Mouse (Mus musculus) liver, embryonic 11.5 days (tissue): ENCODE measurements around the gene Gpr153. TPM values are rescaled to one million over a fixed set of nuclear protein-coding genes. Genes with fewer than 3 reads are reported as not detected.

ENCODE experiments used
- ATAC-seq: fragments of 200-750 bp; cut with Nextera tagmentation; replicated peaks from 2 replicates; pipeline ENCODE4 v1.8.0; 2017; ENCODE audit warnings: moderate number of reproducible peaks, mild to moderate bottlenecking, moderate TSS enrichment, moderate library complexity; ENCODE audit not compliant: low FRiP score
- DNase-seq: peaks from one replicate; pipeline ENCODE4 v3.0.0-alpha.2; 2017; ENCODE audit warnings: low spot score
- H3K27ac ChIP-seq: fragments of 300-500 bp; sonication (generic); 2 replicates; pipeline ENCODE4 v1.5.1; 2014; ENCODE audit warnings: mild to moderate bottlenecking, low read depth, low read length, control low read depth
- H3K27me3 ChIP-seq: fragments of 300-500 bp; sonication (generic); replicated peaks from 2 replicates; pipeline ENCODE4 v1.6.1; 2014; ENCODE audit warnings: low read length, mixed read lengths; ENCODE audit not compliant: control insufficient read depth, insufficient read depth
- H3K36me3 ChIP-seq: fragments of 300-500 bp; sonication (generic); 2 replicates; pipeline ENCODE4 v1.6.1; 2014; ENCODE audit warnings: mild to moderate bottlenecking, low read length, moderate library complexity, mixed read lengths; ENCODE audit not compliant: control insufficient read depth, insufficient read depth
- H3K4me1 ChIP-seq: fragments of 300-500 bp; sonication (generic); replicated peaks from 2 replicates; pipeline ENCODE4 v1.6.1; 2014; ENCODE audit warnings: low read length, mixed read lengths; ENCODE audit not compliant: control insufficient read depth, insufficient read depth
- H3K4me2 ChIP-seq: fragments of 300-500 bp; sonication (generic); 2 replicates; pipeline ENCODE4 v1.6.1; 2014; ENCODE audit warnings: mild to moderate bottlenecking, control low read depth, moderate library complexity
- H3K4me3 ChIP-seq: fragments of 300-500 bp; sonication (generic); 2 replicates; pipeline ENCODE4 v1.5.1; 2014; ENCODE audit warnings: low read depth, low read length, control low read depth
- H3K9ac ChIP-seq: fragments of 300-500 bp; sonication (generic); 2 replicates; pipeline ENCODE4 v1.6.1; 2014; ENCODE audit warnings: low read depth, low read length, control low read depth
- H3K9me3 ChIP-seq: fragments of 300-500 bp; sonication (generic); 2 replicates; pipeline ENCODE4 v1.6.1; 2016; ENCODE audit warnings: low read length, inconsistent platforms, mixed read lengths; ENCODE audit not compliant: control insufficient read depth
- WGBS: fragments of 180-500 bp; shearing (Covaris S2); extraction: QIAGEN DNeasy Blood & Tissue Kit; methylation state at CpG from one replicate; pipeline ENCODE4 v1.1.7; 2014; 5-methylcytosine and 5-hydroxymethylcytosine counted together
- polyA plus RNA-seq: library from polyadenylated mRNA; unstranded; fragments of >200 nt; fragmentation: Nextera tagmentation; extraction: Ambion mirVana; gene quantifications from 2 replicates; pipeline ENCODE4 v1.2.1, GENCODE M21; 2014

Gpr153 gene
- polyA plus RNA-seq, 1 experiment from 2014 or later, result 2.2 TPM

DNA sequence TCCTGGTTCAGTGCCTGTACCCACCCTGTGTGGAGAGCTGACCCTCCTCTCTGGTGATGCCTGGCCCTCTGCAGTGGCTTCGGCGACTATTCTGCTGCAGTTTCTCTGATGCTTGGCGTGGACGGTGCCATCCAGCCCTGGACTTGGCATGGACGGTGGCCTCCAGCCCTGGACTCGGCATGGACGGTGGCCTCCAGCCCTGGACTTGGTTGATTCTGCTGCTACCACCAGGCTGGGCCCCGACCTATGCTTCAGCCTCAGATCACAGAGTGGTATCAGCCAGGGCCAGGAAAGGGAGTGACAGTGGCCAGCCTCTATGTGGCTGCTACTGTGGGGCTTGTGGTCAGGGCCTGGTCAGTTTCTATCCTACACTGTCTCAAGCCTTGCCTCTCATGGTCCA is 30.1 kb upstream of the Gpr153 start:
- H3K4me1 ChIP-seq, result no peaks in the 10 kb centered on the region

DNA sequence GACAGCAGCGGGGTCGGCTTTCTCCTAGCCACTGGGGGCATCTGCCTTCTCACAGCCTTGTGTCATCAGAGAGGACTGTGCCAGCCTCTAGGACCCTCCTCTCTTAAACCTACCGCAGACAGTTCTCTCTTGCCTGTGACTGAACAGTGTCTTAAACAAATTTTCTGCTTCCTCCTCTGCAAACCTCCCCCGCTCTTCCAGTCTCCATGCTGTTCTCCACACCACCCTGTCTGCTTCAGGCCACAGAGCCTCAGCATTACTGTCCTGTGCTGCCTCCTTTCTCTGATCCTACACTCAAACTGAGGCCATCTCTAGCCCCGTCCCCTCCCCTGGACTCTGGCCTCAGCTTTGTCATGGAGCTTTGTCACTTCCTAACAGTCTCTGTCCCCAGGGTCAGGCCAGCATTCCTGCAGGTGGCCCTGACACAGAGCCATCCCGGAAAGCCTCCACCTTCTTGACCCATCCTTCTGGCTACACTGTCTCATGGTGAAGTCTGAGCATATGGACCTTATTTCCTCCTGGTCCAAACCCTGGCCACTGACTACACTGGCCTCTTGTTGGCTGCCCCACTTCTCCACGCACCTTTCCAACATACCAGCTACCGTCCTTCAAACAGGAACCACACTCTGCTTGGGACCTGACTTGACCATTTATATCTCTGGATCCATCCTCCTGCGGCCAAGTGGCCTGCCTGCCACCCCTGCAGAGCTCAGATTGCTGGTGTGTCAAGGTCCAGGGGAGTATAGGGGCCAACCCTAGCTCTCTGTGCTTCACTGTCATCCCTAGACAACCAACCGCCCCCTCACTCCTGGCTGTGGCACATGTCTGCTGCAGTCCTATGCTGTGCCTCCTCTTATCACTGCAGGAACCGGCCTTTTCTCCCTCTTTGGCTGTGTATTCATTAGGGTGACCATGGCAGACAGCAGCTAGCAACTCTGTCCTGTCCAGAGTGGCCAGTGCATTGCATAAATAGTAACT is 29.2 kb upstream of the Gpr153 start:
- Histone ChIP-seq H3K4me3 (no peak overlapping the region), H3K36me3 (no peaks in the 10 kb centered on the region), H3K9ac (no peak overlapping the region), H3K27ac (no peak overlapping the region), H3K9me3 (no peaks in the 10 kb centered on the region), H3K4me1 (no peaks in the 10 kb centered on the region), H3K4me2 (no peak overlapping the region), H3K27me3 (no peaks in the 10 kb centered on the region)
- ATAC-seq, result no peak
- whole genome bisulfite sequencing, result 68% methylated on average over 11 of the region's 11 CpGs
- no peak for DNase-seq

More for the DNA sequence above, 30.1 kb upstream of the Gpr153 start:
- H3K36me3 ChIP-seq, result no peaks in the 10 kb centered on the region
- no peak overlapping the region for H3K4me2 ChIP-seq
- H3K27me3 ChIP-seq, result no peaks in the 10 kb centered on the region
- no peaks in the 10 kb centered on the region for H3K9me3 ChIP-seq
- no peak overlapping the region for H3K4me3 ChIP-seq
- WGBS, result 78% methylated on average over 8 of the region's 8 CpGs
- DNase-seq (no peak), ATAC-seq (no peak)
- H3K9ac ChIP-seq, result no peak overlapping the region
- H3K27ac ChIP-seq, result no peak overlapping the region

DNA sequence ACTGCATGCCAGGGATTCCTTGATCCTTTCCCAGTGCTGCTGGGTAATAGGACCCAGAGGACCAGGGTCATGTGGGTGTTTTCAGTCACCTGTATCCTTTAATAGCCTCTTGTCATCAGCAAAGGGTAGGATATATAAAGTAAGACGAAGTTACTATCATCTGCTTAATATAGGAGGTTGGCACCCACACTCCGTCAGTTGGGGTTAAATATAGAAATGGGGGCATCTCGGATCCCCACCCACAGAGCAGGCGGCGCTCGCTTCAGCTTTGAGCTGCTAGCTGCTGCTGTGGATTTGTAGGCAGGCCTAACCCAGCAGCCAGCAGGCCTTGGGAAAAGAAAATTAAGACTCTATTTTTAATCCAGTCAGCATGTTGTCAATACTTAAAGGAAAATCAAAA is 28.0 kb upstream of the Gpr153 start:
- no peak for ATAC-seq
- H3K27me3 ChIP-seq, result no peaks in the 10 kb centered on the region
- no peak overlapping the region for H3K4me3 ChIP-seq
- H3K4me1 ChIP-seq, result no peaks in the 10 kb centered on the region
- no peaks in the 10 kb centered on the region for H3K9me3 ChIP-seq
- WGBS, result 83% methylated on average over 6 of the region's 6 CpGs
- no peaks in the 10 kb centered on the region for H3K36me3 ChIP-seq
- no peak overlapping the region for H3K9ac ChIP-seq
- no peak overlapping the region for H3K27ac ChIP-seq
- H3K4me2 ChIP-seq, result no peak overlapping the region
- DNase-seq, result no peak

DNA sequence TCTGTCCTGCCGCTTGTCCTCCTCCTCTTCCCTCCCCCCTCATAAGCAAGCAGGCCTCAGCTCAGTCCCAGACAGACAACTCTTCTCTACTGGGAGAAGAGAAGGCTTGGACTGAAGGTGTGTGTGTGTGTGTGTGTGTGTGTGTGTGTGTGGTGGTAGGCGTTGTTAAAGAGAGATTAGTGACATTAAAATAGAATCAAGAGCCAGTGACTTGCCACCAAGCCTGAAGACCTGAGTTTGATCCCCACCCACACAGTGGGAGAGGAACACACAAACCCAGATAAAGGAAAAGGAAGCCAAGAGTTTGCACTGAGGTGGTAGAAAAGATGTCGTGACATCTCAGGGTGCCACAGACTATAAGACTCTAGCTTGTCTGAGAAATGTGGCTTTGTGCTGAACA is 26.8 kb upstream of the Gpr153 start:
- Histone ChIP-seq H3K27ac (no peak overlapping the region), H3K9ac (no peak overlapping the region)
- 27% methylated on average over 3 of the region's 3 CpGs for WGBS

DNA sequence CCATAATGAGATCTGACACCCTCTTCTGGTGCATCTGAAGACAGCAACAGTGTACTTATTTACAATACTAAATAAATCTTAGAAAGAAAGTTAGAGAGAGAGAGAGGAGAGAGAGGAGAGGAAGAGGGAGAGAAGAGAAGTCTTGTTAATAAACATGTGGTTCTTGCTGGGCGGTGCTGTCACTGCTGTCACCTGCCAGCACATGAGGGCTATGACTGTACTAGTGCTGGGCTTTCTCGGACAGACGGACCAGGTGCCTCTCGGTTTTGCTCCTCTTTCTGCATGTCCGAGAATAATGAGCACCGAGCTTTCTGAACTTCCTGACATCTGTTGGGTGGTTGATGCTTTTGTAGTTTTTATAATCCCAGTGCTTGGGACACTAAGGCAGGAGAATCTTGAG is 23.4 kb upstream of the Gpr153 start:
- 83% methylated on average over 6 of the region's 6 CpGs for WGBS
- H3K36me3 ChIP-seq, result no peaks in the 10 kb centered on the region
- no peaks in the 10 kb centered on the region for H3K4me1 ChIP-seq
- H3K9ac ChIP-seq, result no peak overlapping the region
- no peak overlapping the region for H3K27ac ChIP-seq
- H3K4me3 ChIP-seq, result no peak overlapping the region
- DNase-seq, result no peak
- H3K9me3 ChIP-seq, result no peaks in the 10 kb centered on the region
- no peak for ATAC-seq
- no peaks in the 10 kb centered on the region for H3K27me3 ChIP-seq
- no peak overlapping the region for H3K4me2 ChIP-seq

More for the DNA sequence above, 26.8 kb upstream of the Gpr153 start:
- ATAC-seq, result no peak
- DNase-seq, result no peak
- Histone ChIP-seq H3K4me1 (no peaks in the 10 kb centered on the region), H3K27me3 (no peaks in the 10 kb centered on the region), H3K4me2 (no peak overlapping the region), H3K9me3 (no peaks in the 10 kb centered on the region), H3K4me3 (no peak overlapping the region), H3K36me3 (no peaks in the 10 kb centered on the region)

DNA sequence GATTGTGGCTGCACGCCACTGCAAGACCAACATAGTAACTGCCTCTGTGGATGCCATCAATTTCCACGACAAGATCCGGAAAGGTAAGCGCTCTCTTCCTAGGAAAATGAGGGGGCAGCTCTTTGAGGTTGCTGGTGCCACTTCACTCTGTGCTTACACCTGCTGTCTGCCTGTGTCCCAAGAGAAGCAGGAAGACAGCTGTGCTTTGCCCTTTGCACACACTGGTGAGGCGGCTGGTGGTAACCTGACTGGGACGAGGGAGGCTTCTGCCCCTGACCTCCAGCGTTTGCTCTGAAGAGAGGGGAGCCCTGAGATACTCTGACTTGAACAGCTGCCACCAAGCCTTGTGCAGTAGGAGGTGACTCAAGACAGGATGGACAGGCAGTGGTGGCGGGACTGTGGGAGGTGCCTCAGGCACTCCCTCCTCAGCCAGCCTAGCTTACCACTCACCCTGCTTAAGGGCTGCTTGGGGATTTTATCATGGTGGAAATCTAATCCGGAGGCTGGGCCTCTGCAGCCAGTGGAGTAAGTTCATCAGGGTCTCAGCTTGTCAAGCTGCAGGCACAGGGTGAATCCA is 20.8 kb upstream of the Gpr153 start:
- no peaks in the 10 kb centered on the region for H3K36me3 ChIP-seq
- no peak overlapping the region for H3K27ac ChIP-seq
- no peaks in the 10 kb centered on the region for H3K9me3 ChIP-seq
- no peak overlapping the region for H3K4me3 ChIP-seq
- H3K4me1 ChIP-seq, result no peaks in the 10 kb centered on the region
- 67% methylated on average over 9 of the region's 9 CpGs for WGBS
- H3K4me2 ChIP-seq, result no peak overlapping the region
- ATAC-seq (no peak), DNase-seq (no peak)
- no peak overlapping the region for H3K9ac ChIP-seq
- H3K27me3 ChIP-seq, result no peaks in the 10 kb centered on the region

DNA sequence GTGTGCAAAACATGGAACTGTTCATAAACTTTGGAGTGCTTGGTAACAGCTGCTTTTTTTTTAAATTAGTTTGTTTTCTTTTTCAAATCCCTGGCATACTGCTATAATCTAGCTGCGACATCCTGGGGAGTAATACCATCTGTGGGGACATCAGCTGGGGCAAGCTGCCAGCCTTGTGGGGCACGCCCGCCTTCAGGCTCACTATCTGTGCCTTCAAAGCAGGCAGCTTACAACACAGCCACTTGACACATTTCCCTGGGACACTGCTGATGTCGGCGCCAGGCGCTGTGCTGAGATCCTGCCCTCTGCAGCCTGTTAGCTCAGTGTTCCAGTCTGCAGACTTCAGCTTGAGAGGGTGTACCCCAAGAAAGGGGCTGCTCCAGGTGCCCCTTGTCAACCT is 17.0 kb upstream of the Gpr153 start:
- H3K4me2 ChIP-seq, result no peak overlapping the region
- ATAC-seq (peak; percentile 79), DNase-seq (no peak)
- WGBS, result 57% methylated on average over 6 of the region's 6 CpGs
- no peaks in the 10 kb centered on the region for H3K27me3 ChIP-seq
- no peak overlapping the region for H3K27ac ChIP-seq
- no peak overlapping the region for H3K4me3 ChIP-seq
- H3K36me3 ChIP-seq, result no peaks in the 10 kb centered on the region
- H3K4me1 ChIP-seq, result 0 out of 2 replicates have a peak, but pooled peaks cover 4% of the 10 kb centered on the region
- H3K9ac ChIP-seq, result no peak overlapping the region
- no peaks in the 10 kb centered on the region for H3K9me3 ChIP-seq

DNA sequence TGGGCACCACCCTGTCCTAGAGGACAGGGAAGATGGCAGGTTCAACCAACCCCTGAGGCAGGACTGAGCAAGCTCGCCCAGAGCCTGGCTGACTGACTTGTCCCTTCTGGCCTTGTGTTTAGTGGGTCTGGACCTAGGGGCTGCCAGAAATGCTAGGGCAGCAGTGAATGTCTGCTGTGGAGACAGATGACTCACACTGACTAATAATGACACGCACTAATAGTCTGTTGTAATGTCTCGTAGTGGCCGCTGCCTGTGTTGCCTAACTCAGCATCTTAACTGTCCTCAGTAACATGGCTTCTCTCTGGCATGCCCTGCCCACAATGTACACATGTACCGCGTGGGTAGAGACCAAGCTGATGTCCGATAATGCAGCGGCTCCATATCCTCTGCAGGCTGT is 13.6 kb upstream of the Gpr153 start:
- Histone ChIP-seq H3K4me1 (peaks cover 30% of the 10 kb centered on the region), H3K9ac (no peak overlapping the region), H3K4me3 (no peak overlapping the region), H3K27ac (no peak overlapping the region), H3K27me3 (no peaks in the 10 kb centered on the region), H3K9me3 (no peaks in the 10 kb centered on the region), H3K36me3 (no peaks in the 10 kb centered on the region), H3K4me2 (no peak overlapping the region)
- no peak for ATAC-seq
- DNase-seq, result no peak
- WGBS, result 84% methylated on average over 8 of the region's 8 CpGs

DNA sequence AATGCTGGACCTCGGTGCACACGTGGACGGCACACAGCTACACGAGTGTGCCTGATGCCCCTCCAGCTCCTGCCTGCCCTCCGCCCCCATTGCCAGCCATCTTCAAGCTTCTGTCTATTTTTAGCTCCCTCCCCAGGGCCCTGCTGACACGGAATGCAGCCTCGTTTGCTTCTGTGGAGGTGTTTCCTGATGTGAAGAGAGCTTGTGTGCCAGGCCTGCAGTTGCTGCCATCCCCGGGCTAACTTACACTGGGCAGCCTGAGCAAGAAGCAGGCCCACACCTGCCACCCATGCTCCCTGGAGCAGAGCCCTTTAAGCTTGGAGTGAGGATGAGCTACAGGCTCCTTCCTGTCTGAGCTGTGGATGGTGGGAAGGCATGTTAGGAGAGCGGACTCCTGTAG is 11.8 kb upstream of the Gpr153 start:
- Histone ChIP-seq H3K4me3 (no peak overlapping the region), H3K36me3 (no peaks in the 10 kb centered on the region), H3K4me1 (peaks cover 30% of the 10 kb centered on the region), H3K27me3 (no peaks in the 10 kb centered on the region), H3K4me2 (no peak overlapping the region), H3K9ac (no peak overlapping the region), H3K27ac (no peak overlapping the region), H3K9me3 (no peaks in the 10 kb centered on the region)
- ATAC-seq, result no peak
- 67% methylated on average over 9 of the region's 9 CpGs for WGBS
- DNase-seq, result no peak
